Mouse (Mus musculus) limb, embryonic 13.5 days (tissue): ENCODE results near the gene Il2. TPM values are rescaled to one million over a fixed set of nuclear protein-coding genes. Genes with fewer than 3 reads are reported as not detected.

Experiments used
- ATAC-seq: fragments of 200-750 bp; cut with Nextera tagmentation; 2 replicates; pipeline ENCODE4 v1.8.0; 2017; ENCODE audit warnings: low read depth, moderate number of reproducible peaks, moderate TSS enrichment; ENCODE audit not compliant: low FRiP score
- H3K27ac ChIP-seq: fragments of 300-500 bp; sonication (generic); 2 replicates; pipeline ENCODE4 v1.5.1; 2015; ENCODE audit warnings: inconsistent platforms, mild to moderate bottlenecking, moderate library complexity
- H3K27me3 ChIP-seq: fragments of 300-500 bp; sonication (generic); 2 replicates; pipeline ENCODE4 v1.6.1; 2015; ENCODE audit warnings: mild to moderate bottlenecking, inconsistent platforms
- H3K36me3 ChIP-seq: fragments of 300-500 bp; sonication (generic); 2 replicates; pipeline ENCODE4 v1.6.1; 2015; ENCODE audit warnings: inconsistent platforms, mild to moderate bottlenecking, moderate library complexity
- H3K4me1 ChIP-seq: fragments of 300-500 bp; sonication (generic); 2 replicates; pipeline ENCODE4 v1.6.1; 2015; ENCODE audit warnings: inconsistent platforms
- H3K4me2 ChIP-seq: fragments of 300-500 bp; sonication (generic); replicated peaks from 2 replicates; pipeline ENCODE4 v1.6.1; 2015; ENCODE audit warnings: inconsistent platforms, mild to moderate bottlenecking, moderate library complexity
- H3K4me3 ChIP-seq: fragments of 300-500 bp; sonication (generic); 2 replicates; pipeline ENCODE4 v1.5.1; 2015; ENCODE audit warnings: moderate library complexity, mild to moderate bottlenecking, inconsistent platforms
- H3K9ac ChIP-seq: fragments of 300-500 bp; sonication (generic); 2 replicates; pipeline ENCODE4 v1.6.1; 2015; ENCODE audit warnings: mild to moderate bottlenecking, inconsistent platforms
- H3K9me3 ChIP-seq: fragments of 300-500 bp; sonication (generic); 2 replicates; pipeline ENCODE4 v1.6.1; 2016; ENCODE audit warnings: inconsistent platforms
- WGBS: fragments of 180-500 bp; shearing (Covaris S2); methylation state at CpG from one replicate; pipeline ENCODE4 v1.1.7; 2015; 5-methylcytosine and 5-hydroxymethylcytosine counted together
- polyA plus RNA-seq: library from polyadenylated mRNA; unstranded; fragments of >200 nt; fragmentation: Nextera tagmentation; extraction: Ambion mirVana; gene quantifications from 2 replicates; pipeline ENCODE4 v1.2.1, GENCODE M21; 2015

Il2 gene
- polyA plus RNA-seq, 1 experiment from 2014 or later, result 0.34 TPM

DNA sequence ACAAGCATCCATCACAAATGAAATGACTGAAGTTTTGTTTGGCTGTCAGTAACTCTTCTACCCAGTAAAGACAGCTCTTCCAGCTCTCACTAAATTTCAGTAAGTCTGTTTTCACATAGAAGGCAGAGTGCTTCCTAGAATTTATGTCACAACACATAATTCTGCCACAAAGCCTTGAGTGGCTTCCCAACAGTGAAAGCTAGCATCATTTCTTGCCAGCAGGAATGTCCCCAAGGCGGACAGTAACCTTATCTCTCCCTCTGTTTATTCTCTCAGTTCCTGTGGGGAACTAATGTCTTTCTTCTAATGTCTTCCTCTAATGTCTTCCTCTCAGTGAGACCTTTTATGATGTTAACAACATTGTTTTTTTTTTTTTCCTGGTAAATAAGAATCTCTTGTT lies 19.2 kb upstream of the Il2 start:
- Histone ChIP-seq H3K4me1 (peaks cover 10% of the 10 kb centered on the region), H3K9ac (no peak overlapping the region), H3K27me3 (no peaks in the 10 kb centered on the region), H3K4me2 (no peak overlapping the region), H3K9me3 (no peaks in the 10 kb centered on the region), H3K36me3 (no peaks in the 10 kb centered on the region), H3K4me3 (no peak overlapping the region), H3K27ac (no peak overlapping the region)
- no peak for ATAC-seq
- 36% methylated on average over 1 of the region's 1 CpGs for WGBS

DNA sequence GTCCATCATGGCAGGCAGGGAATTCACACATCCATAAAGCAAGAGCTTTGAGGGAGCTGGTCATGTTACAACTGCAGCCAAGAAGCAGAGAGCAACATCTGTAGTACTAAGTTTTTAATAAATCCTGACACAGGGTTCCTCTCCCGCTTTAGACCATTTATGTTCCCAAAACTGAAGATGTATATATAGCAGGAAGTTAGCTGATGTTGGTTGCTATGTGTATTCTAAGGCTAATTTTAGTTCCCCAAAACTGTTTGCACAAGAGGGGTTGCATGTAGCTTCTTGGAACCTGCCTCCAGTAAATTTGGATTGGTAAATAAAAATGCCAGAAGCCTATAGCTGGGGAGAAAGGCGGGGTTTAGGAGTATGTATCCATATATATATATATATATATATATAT lies 16.1 kb upstream of the Il2 start:
- Histone ChIP-seq H3K4me2 (no peak overlapping the region), H3K4me1 (peaks cover 5% of the 10 kb centered on the region), H3K9ac (no peak overlapping the region), H3K27me3 (no peaks in the 10 kb centered on the region), H3K9me3 (no peaks in the 10 kb centered on the region), H3K27ac (no peak overlapping the region), H3K4me3 (no peak overlapping the region), H3K36me3 (no peaks in the 10 kb centered on the region)
- no peak for ATAC-seq
- 77% methylated on average over 2 of the region's 2 CpGs for WGBS

DNA sequence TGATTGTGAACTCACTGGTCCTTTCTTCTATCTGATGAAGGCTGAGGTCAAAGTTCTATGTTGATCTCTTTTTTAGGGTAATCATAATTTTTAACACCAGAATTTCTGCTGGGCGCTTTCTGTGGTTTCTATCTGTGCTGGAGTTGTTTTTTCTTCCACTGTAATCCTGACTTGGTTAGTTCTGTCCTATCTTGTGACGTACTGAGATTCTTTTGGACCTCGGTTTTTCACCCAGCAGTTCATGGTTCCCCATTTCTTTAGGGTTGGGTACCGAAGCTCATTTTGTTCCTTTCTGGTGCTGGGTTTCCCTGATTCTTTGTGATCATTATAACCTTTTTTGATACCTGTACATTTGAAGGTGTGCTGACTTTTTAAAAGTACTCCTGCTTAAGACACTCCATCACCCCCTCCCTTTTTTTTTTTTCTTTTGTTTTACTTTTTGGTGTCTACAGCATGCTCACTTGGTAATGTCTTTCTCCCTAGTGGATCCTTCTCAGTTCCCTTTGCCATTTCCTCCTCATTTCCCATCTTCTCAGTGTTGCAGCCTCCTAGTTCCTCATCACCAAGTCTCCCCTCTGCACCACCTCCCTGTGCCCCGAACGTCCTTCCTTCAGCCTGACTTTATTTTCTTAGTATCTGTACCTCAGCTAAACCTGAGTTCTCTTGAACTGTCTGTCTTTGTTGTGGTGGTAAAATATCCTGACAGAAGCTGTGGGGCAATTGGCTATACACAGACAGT lies 14.6 kb upstream of the Il2 start:
- no peak overlapping the region for H3K9ac ChIP-seq

DNA sequence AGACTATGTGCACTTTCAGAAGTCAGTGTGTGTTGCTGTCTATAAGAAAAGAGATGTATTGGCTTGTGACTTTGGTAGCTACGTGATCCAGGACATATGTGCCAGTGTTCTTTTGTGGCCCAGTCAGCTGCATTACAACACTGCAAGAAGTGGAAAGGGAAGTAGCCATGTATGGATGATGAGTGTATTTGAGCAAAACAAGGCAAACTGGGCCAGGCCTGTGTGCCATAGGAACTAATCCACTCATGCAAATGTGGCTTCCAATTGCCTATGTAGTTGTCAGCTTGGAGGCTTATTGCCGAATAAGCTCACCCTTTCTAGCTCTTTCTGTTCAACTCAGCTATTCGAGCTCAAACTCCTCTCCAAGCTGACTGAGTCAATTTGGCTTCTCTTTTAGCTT lies 13.4 kb upstream of the Il2 start:
- no peaks in the 10 kb centered on the region for H3K27me3 ChIP-seq
- H3K9me3 ChIP-seq, result no peaks in the 10 kb centered on the region
- no peak overlapping the region for H3K27ac ChIP-seq
- 83% methylated on average over 3 of the region's 3 CpGs for WGBS
- no peak overlapping the region for H3K4me3 ChIP-seq
- no peaks in the 10 kb centered on the region for H3K36me3 ChIP-seq
- H3K4me1 ChIP-seq, result no peaks in the 10 kb centered on the region
- H3K9ac ChIP-seq, result no peak overlapping the region
- no peak overlapping the region for H3K4me2 ChIP-seq
- no peak for ATAC-seq

More for the DNA sequence above, 14.6 kb upstream of the Il2 start:
- ATAC-seq, result no peak
- no peak overlapping the region for H3K27ac ChIP-seq
- no peaks in the 10 kb centered on the region for H3K4me1 ChIP-seq
- H3K9me3 ChIP-seq, result no peaks in the 10 kb centered on the region
- H3K36me3 ChIP-seq, result no peaks in the 10 kb centered on the region
- no peak overlapping the region for H3K4me2 ChIP-seq
- no peak overlapping the region for H3K4me3 ChIP-seq
- no peaks in the 10 kb centered on the region for H3K27me3 ChIP-seq
- 90% methylated on average over 6 of the region's 6 CpGs for WGBS

DNA sequence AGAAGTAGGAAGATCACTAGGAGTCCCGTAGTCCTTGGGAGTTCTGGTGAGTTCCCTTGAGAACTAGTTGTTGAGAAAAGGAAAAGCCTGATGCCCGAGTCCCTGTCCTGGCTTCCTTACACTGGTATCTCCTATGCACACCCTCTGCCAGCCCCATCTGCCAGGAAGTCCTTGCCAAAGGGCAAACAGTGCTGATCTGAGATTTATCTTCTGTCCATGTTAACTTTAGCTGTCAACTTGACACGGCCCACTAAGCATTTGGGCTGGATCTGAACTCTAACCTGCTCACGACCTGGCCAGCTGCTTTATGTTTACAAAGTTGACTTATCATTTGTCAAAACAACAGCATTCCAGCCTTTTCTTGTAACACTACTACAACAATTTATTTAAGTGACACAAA lies 11.5 kb upstream of the Il2 start:
- ATAC-seq, result no peak
- H3K9ac ChIP-seq, result no peak overlapping the region
- no peaks in the 10 kb centered on the region for H3K27me3 ChIP-seq
- H3K9me3 ChIP-seq, result no peaks in the 10 kb centered on the region
- no peaks in the 10 kb centered on the region for H3K36me3 ChIP-seq
- no peaks in the 10 kb centered on the region for H3K4me1 ChIP-seq
- H3K4me2 ChIP-seq, result no peak overlapping the region
- H3K27ac ChIP-seq, result no peak overlapping the region
- no peak overlapping the region for H3K4me3 ChIP-seq
- WGBS, result 69% methylated on average over 4 of the region's 4 CpGs

DNA sequence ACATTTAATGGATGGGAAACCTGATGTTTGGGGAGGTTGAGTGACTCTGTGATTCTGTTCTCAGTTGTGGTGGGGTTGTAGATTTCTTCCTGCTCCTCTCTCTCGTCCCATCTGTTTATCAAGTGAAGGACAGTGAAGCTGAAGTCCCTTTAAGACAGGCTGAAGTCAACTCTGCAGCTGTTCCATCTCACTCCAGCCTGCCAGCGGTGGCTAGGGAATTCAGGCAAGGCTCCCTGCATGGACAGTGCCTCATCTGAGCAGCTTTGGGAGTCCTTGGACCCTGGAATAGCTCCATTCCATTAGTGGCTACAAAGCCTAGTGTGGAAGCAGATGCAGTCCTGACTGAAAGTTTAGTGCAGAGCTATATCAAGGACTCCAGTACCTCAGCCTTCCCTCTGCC lies 3.3 kb upstream of the Il2 start:
- Histone ChIP-seq H3K4me2 (no peak overlapping the region), H3K4me3 (no peak overlapping the region), H3K9ac (no peak overlapping the region), H3K9me3 (no peaks in the 10 kb centered on the region), H3K27me3 (no peaks in the 10 kb centered on the region), H3K36me3 (no peaks in the 10 kb centered on the region), H3K4me1 (0 out of 2 replicates have a peak, but pooled peaks cover 6% of the 10 kb centered on the region), H3K27ac (no peak overlapping the region)
- 61% methylated on average over 2 of the region's 2 CpGs for WGBS
- ATAC-seq, result no peak

DNA sequence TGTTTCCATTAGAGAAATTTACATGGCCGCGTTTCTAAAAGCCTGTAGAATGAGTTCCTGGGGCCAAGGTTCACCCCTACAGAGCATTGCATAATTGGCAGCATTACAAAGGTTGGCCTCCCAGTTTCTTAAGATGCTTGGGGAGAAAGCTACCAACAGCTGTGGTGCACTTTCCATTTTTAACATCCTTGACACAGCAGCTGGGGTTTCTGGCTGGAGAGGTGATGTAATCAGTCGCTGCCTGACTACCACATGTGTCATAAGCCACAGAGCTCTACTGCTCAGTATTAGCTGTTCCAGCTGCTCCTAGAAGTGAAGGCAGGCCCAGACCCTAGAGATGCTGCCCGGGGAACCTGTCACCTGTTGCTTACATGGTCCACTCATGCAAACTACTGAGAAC lies 2.5 kb upstream of the Il2 start:
- 46% methylated on average over 4 of the region's 4 CpGs for WGBS
- H3K9me3 ChIP-seq, result no peaks in the 10 kb centered on the region
- peak; percentile 93 for ATAC-seq

DNA sequence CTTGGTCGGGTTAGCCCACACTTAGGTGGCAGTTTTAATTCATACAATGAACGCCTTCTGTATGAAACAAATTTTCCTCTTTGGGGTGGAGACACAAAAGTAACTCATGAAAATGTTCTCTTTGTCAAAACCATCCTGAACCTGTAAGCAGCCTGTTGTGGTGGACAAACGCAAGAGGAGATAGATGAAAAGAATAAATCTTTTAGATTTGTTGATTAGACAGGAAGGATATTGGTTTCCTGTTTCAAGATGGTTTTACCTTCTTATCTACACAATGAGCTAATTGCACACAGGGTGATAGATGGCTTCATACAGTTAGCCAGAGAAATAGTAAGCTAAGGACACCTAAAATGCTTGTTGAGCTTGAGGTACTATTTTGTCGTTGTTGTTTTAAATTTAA lies 403 bp upstream of the Il2 start:
- H3K4me1 ChIP-seq, result 0 out of 2 replicates have a peak, but pooled peaks cover 6% of the 10 kb centered on the region
- H3K9ac ChIP-seq, result no peak overlapping the region
- no peak overlapping the region for H3K4me3 ChIP-seq
- H3K27me3 ChIP-seq, result no peaks in the 10 kb centered on the region
- no peak overlapping the region for H3K4me2 ChIP-seq
- no peak overlapping the region for H3K27ac ChIP-seq
- H3K36me3 ChIP-seq, result no peaks in the 10 kb centered on the region
- ATAC-seq, result no peak
- 75% methylated on average over 4 of the region's 4 CpGs for WGBS
- no peaks in the 10 kb centered on the region for H3K9me3 ChIP-seq

More for the DNA sequence above, 2.5 kb upstream of the Il2 start:
- Histone ChIP-seq H3K4me1 (0 out of 2 replicates have a peak, but pooled peaks cover 6% of the 10 kb centered on the region), H3K9ac (no peak overlapping the region), H3K4me2 (no peak overlapping the region), H3K4me3 (no peak overlapping the region), H3K27ac (no peak overlapping the region), H3K36me3 (no peaks in the 10 kb centered on the region), H3K27me3 (no peaks in the 10 kb centered on the region)

DNA sequence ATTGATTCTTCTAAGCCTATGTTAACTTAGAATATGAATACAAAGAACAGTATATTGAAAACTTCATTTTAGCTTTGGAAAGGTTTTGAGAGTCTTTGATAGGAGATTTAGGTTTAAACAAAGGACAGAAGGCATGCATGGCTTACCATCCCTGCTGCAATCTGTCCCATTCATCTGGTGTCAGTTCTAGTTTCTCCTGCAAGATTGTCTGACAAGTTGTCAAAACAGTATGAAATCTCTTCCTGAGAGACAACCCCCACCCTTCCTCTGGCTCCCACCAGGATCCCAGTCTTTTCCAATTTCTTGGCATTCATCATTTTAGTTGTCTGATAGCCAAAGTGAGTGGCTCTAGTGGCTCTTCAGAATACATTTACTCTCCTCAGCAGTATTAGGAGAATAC lies 35.0 kb downstream of the Il2 start:
- ATAC-seq, result no peak
- H3K27me3 ChIP-seq, result no peaks in the 10 kb centered on the region

DNA sequence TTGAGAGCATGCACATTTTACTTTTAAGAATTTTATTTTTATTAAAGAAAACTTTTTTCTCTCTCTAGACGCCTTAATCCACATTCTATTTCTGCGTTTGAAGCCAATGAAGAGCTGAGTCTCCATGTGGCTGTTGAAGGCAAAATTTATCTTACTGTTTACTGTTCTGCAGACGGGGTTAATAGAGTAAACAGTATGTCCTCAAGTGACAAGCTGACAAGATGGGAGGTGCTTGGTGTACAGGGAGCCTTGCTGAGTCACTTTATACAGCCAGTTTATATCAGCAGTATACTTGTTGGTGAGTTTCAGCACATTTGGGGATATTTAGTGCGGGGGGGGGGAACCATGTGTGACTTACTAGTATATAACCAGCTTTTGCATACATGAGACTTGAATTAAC lies 40.9 kb downstream of the Il2 start:
- WGBS, result 71% methylated on average over 4 of the region's 4 CpGs
- ATAC-seq, result no peak
- Histone ChIP-seq H3K9ac (no peak overlapping the region), H3K27ac (no peak overlapping the region), H3K4me1 (no peaks in the 10 kb centered on the region), H3K4me3 (no peak overlapping the region), H3K27me3 (no peaks in the 10 kb centered on the region), H3K9me3 (no peaks in the 10 kb centered on the region), H3K36me3 (no peaks in the 10 kb centered on the region), H3K4me2 (no peak overlapping the region)

More for the DNA sequence above, 35.0 kb downstream of the Il2 start:
- no peak overlapping the region for H3K27ac ChIP-seq
- no peaks in the 10 kb centered on the region for H3K36me3 ChIP-seq
- H3K9me3 ChIP-seq, result no peaks in the 10 kb centered on the region
- H3K9ac ChIP-seq, result no peak overlapping the region
- no peak overlapping the region for H3K4me2 ChIP-seq
- no peaks in the 10 kb centered on the region for H3K4me1 ChIP-seq
- H3K4me3 ChIP-seq, result no peak overlapping the region

DNA sequence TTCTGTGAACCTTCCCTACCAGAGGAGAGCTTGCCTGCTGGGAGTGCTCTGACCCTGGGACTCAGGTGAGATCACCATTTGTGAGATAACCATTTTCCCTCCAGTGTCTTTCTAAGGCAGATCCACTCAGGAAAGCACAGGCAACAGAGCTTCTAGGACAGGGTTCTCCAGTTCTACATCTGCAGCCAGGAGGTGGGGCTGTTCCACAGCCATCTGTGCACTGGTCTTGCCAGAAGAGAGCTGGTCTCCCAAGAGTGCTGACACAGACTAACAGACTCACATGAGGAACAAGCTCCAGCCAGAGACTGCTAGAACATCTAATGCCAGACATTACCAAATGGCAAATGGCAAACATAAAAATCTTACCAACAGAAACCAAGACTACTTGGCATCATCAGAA lies 52.5 kb downstream of the Il2 start:
- Histone ChIP-seq H3K4me3 (no peak overlapping the region), H3K4me2 (no peak overlapping the region), H3K9me3 (peaks cover 6% of the 10 kb centered on the region), H3K27me3 (no peaks in the 10 kb centered on the region), H3K4me1 (no peaks in the 10 kb centered on the region), H3K27ac (no peak overlapping the region), H3K36me3 (no peaks in the 10 kb centered on the region), H3K9ac (no peak overlapping the region)
- no peak for ATAC-seq
